Mouse (Mus musculus): ENCODE results near the gene Spint4. TPM values are rescaled to one million over a fixed set of nuclear protein-coding genes. Genes with fewer than 3 reads are reported as not detected.

The Spint4 gene
- total and polyA plus RNA-seq, 3 experiments = not detected

DNA sequence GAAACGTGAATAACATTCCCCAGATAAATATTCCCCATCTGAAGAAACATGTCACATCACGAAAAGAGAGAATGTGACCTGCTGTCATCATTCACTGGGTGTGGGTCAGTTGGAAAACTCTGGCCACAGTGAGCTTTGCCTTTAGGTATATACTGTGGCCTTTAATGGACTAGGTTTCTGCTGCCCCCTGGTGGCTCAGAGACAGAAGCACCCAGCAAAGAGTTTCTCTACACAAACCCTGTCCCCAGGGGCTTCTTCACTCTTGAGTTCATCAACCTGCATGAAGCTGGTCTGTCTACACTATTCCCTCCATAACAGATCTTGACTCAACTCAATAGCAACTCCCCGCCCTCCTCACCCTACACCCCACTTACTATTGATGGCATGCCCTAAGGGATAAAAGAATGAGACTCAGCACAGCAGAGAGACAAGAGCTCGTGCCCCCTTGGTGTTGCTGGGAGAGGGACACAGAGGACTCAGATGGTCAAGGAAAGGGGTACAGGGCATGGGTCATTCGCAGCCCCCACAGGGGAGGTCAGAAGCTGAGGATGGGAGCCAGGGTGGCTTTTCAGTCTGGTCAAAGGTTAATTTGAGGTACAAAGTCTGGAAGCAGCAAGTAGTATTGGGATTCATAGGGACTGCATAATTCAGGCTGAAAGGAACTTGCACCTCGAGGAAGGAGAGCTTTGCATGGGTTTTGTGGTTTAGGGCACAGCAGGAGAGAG is 27.8 kb downstream of the Spint4 start:
- Histone ChIP-seq H3K36me3 (replicated peaks in 1 of 2; ENCODE audit: control insufficient read depth in 1 of 2, insufficient read depth in 1 of 2, low read length in 1 of 2) (no peaks in the 10 kb centered on the region), H3K27ac (ENCODE audit: insufficient read depth, low read depth) (no peak overlapping the region), H3K4me3 (replicated peaks in 1 of 3; ENCODE audit: low read depth in 2 of 3, low read length in 2 of 3, poor library complexity in 1 of 3) (no peak overlapping the region), H3K79me2 (replicated peaks; ENCODE audit: control insufficient read depth, extremely low read depth, insufficient read depth, poor library complexity, severe bottlenecking) (no peaks in the 10 kb centered on the region), H3K4me1 (ENCODE audit: control insufficient read depth in 1 of 2, insufficient read depth in 2 of 2) (0 out of 4 replicates have a peak, but pooled peaks cover 0 to 2% of the 10 kb centered on the region in 2 experiments), H3K9me3 (replicated peaks; ENCODE audit: low read length) (peaks cover 18% of the 10 kb centered on the region), H3K9ac (ENCODE audit: insufficient read depth, low read depth) (no peak overlapping the region), H3K27me3 (replicated peaks) (peaks cover 66% of the 10 kb centered on the region), H3K4me2 (ENCODE audit: insufficient read depth, low read depth, poor library complexity, severe bottlenecking) (no peak overlapping the region)
- dilution Hi-C loops (cut with MboI; ENCODE audit: extremely low pct_ligation_motif_present, extremely low pct_unique_long_range_greater_than_20kb, low sequenced_read_pairs) (no loop called here), in situ Hi-C loops (cut with MboI; ENCODE audit: low pct_ligation_motif_present, low pct_unique_long_range_greater_than_20kb, low sequenced_read_pairs) (loop anchor here (10.0 to 25.0 kb wide), 2 partner anchors 61 to 314 kb away; partner anchors contain the start of genes Matn4 and Rbpjl)
- peak; percentile 69 for DNase-seq (ENCODE audit: extremely low read depth)
- TF ChIP-seq RCOR1 (conservative IDR thresholded peaks at IDR 0.05; ENCODE audit: low read depth, low read length) = no peak
- no peak for TF ChIP-seq NRF1 (IDR thresholded peaks at IDR 0.05; ENCODE audit: low read depth, low read length)
- TF ChIP-seq GABPA (IDR thresholded peaks at IDR 0.05; ENCODE audit: insufficient replicate concordance, low read depth, low read length) = no peak
- TF ChIP-seq ELF1 (IDR thresholded peaks at IDR 0.05; ENCODE audit: low read depth, low read length) = no peak
- TF ChIP-seq UBTF (IDR thresholded peaks at IDR 0.05; ENCODE audit: low read depth, low read length) = no peak
- peak; percentile 87 for TF ChIP-seq RAD21 (IDR thresholded peaks at IDR 0.05; ENCODE audit: low read depth, low read length)
- TF ChIP-seq MEF2A (IDR thresholded peaks at IDR 0.05; ENCODE audit: borderline replicate concordance, low read depth, low read length) = no peak
- peak; percentile 26 for TF ChIP-seq ZC3H11A (IDR thresholded peaks at IDR 0.05; ENCODE audit: low read depth, low read length)
- no peak; the same call in 1 of the 2 replicates for TF ChIP-seq NELFE (IDR thresholded peaks at IDR 0.05; ENCODE audit: low read depth, low read length)
- no peak for TF ChIP-seq SIN3A (IDR thresholded peaks at IDR 0.05; ENCODE audit: low read length)
- peak; percentile 77 to 94 for TF ChIP-seq CTCF (conservative IDR thresholded peaks at IDR 0.05 in 1 of 2, IDR thresholded peaks at IDR 0.05 in 1 of 2; ENCODE audit: low read depth in 2 of 2, low read length in 2 of 2)
- peak; percentile 89 for TF ChIP-seq SMC3 (IDR thresholded peaks at IDR 0.05; ENCODE audit: low read depth, low read length)
- no peak for TF ChIP-seq E2F4 (IDR thresholded peaks at IDR 0.05; ENCODE audit: insufficient replicate concordance, low read depth, low read length)
- no peak for TF ChIP-seq MAZ (IDR thresholded peaks at IDR 0.05; ENCODE audit: low read depth, low read length)

DNA sequence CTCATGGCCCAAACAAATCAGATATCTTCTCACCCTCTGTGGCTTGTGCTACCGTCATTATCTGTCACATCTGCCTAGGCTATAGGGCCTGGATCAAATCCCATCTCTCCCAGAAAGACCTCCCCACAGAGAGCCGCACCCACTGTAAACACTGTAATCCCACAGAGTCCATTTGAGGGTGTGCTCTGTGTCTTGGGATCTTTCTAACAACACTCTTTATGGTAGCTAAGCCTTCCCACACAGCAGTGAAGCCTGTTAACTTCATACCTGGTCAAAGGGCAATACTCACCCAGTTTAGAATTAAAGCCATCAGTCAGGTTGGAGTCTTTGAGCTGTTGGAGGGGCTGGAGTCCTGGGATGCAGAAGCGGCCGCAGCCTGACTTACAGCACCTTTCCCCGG is 33.4 kb downstream of the Spint4 start:
- no peak overlapping the region for H3K27ac ChIP-seq (ENCODE audit: insufficient read depth, low read depth)
- 0 out of 4 replicates have a peak, but pooled peaks cover 0 to 2% of the 10 kb centered on the region in 2 experiments for H3K4me1 ChIP-seq (ENCODE audit: control insufficient read depth in 1 of 2, insufficient read depth in 2 of 2)
- H3K9ac ChIP-seq (ENCODE audit: insufficient read depth, low read depth) = no peak overlapping the region
- no peaks in the 10 kb centered on the region for H3K9me3 ChIP-seq (replicated peaks; ENCODE audit: low read length)
- no peak for DNase-seq (ENCODE audit: extremely low read depth)
- in situ Hi-C loops (cut with MboI; ENCODE audit: low pct_ligation_motif_present, low pct_unique_long_range_greater_than_20kb, low sequenced_read_pairs) = loop anchor here (25.0 kb wide), 1 partner anchor 319 kb away; the partner anchor contains the start of genes Matn4 and Rbpjl
- no peak overlapping the region for H3K4me2 ChIP-seq (ENCODE audit: insufficient read depth, low read depth, poor library complexity, severe bottlenecking)
- peaks cover 77% of the 10 kb centered on the region for H3K27me3 ChIP-seq (replicated peaks)
- no peaks in the 10 kb centered on the region for H3K36me3 ChIP-seq (replicated peaks in 1 of 2; ENCODE audit: control insufficient read depth in 1 of 2, insufficient read depth in 1 of 2, low read length in 1 of 2)
- H3K79me2 ChIP-seq (replicated peaks; ENCODE audit: control insufficient read depth, extremely low read depth, insufficient read depth, poor library complexity, severe bottlenecking) = no peaks in the 10 kb centered on the region
- TF ChIP-seq POLR2A (IDR thresholded peaks at IDR 0.05; ENCODE audit: low read depth, low read length) = no peak
- TF ChIP-seq BHLHE40 (IDR thresholded peaks at IDR 0.05; ENCODE audit: low read depth, low read length) = no peak
- no peak for TF ChIP-seq MXI1 (IDR thresholded peaks at IDR 0.05; ENCODE audit: low read depth, low read length)
- no peak for TF ChIP-seq USF2 (conservative IDR thresholded peaks at IDR 0.05; ENCODE audit: low read depth, low read length)
- H3K4me3 ChIP-seq (replicated peaks in 1 of 3; ENCODE audit: low read depth in 2 of 3, low read length in 2 of 3, poor library complexity in 1 of 3) = no peak overlapping the region
- dilution Hi-C loops (cut with MboI; ENCODE audit: extremely low pct_ligation_motif_present, extremely low pct_unique_long_range_greater_than_20kb, low sequenced_read_pairs) = no loop called here
